Mouse (Mus musculus): ENCODE measurements around the gene Olfr311.
"Not testable (repeated sequence)": the region's sequence is repeated elsewhere in the genome, so short reads cannot be mapped to it uniquely, and the experiment has no call there.

Gene Olfr311

GRCm38 (mm10) chr11:58838951-58839350 lies at the start of gene Olfr311:
Gene Olfr311, plus strand, starts transcription at chr11:58839251.
- not testable (repeated sequence) for DNase-seq (ENCODE audit: low spot score in 2 of 2)

- DNase-seq (ENCODE audit: low spot score in 2 of 2) = peak in 1 of 2 experiments; percentile 49
These were observed 49.5 kb upstream of the Olfr311 start for GRCm38 (mm10) chr11:58789532-58789931.

- no peak for DNase-seq (ENCODE audit: low spot score in 2 of 2)
These were observed 49.0 kb upstream of the Olfr311 start for GRCm38 (mm10) chr11:58790053-58790452.

GRCm38 (mm10) chr11:58790646-58791045 lies 48.4 kb upstream of the Olfr311 start:
- DNase-seq (ENCODE audit: low spot score in 2 of 2) = no peak

- DNase-seq (ENCODE audit: low spot score in 2 of 2) = no peak
These were observed 43.2 kb upstream of the Olfr311 start for GRCm38 (mm10) chr11:58795856-58796255.

GRCm38 (mm10) chr11:58796850-58797249 lies 42.2 kb upstream of the Olfr311 start:
- no peak for DNase-seq (ENCODE audit: low spot score in 2 of 2)

- no peak for DNase-seq (ENCODE audit: low spot score in 2 of 2)
These were observed 39.3 kb upstream of the Olfr311 start for GRCm38 (mm10) chr11:58799747-58800146.

GRCm38 (mm10) chr11:58801558-58802228 lies 37.4 kb upstream of the Olfr311 start, which contains the start of gene Fam183b:
Gene Fam183b, minus strand, starts transcription at chr11:58801960.
- DNase-seq (ENCODE audit: low spot score in 2 of 2) = no peak

GRCm38 (mm10) chr11:58803871-58804270 lies 35.2 kb upstream of the Olfr311 start:
- no peak for DNase-seq (ENCODE audit: low spot score in 2 of 2)

GRCm38 (mm10) chr11:58804393-58804792 lies 34.7 kb upstream of the Olfr311 start:
- DNase-seq (ENCODE audit: low spot score in 2 of 2) = no peak

GRCm38 (mm10) chr11:58812001-58812400 lies 27.1 kb upstream of the Olfr311 start:
- DNase-seq (ENCODE audit: low spot score in 2 of 2) = no peak

- not testable (repeated sequence) for DNase-seq (ENCODE audit: low spot score in 2 of 2)
These were observed 24.4 kb upstream of the Olfr311 start, which contains the start of gene Olfr313 for GRCm38 (mm10) chr11:58814700-58815099. Gene Olfr313, plus strand, starts transcription at chr11:58815000.

- no peak for DNase-seq (ENCODE audit: low spot score in 2 of 2)
These were observed 23.4 kb upstream of the Olfr311 start for GRCm38 (mm10) chr11:58815676-58816075.

- DNase-seq (ENCODE audit: low spot score in 2 of 2) = not testable (repeated sequence)
These were observed 10.1 kb upstream of the Olfr311 start, which contains the start of gene Olfr312 for GRCm38 (mm10) chr11:58828937-58829336. Gene Olfr312, plus strand, starts transcription at chr11:58829237.

- DNase-seq (ENCODE audit: low spot score in 2 of 2) = no peak
These were observed 9.3 kb upstream of the Olfr311 start for GRCm38 (mm10) chr11:58829764-58830163.

GRCm38 (mm10) chr11:58832541-58832940 lies 6.5 kb upstream of the Olfr311 start:
- DNase-seq (ENCODE audit: low spot score in 2 of 2) = not testable (repeated sequence)

GRCm38 (mm10) chr11:58846919-58847461 lies 7.9 kb downstream of the Olfr311 start, which contains the start of gene Gm12258:
Gene Gm12258, plus strand, starts transcription at chr11:58847158.
- DNase-seq (ENCODE audit: low spot score in 2 of 2) = peak; percentile 84 to 88

- no peak for DNase-seq (ENCODE audit: low spot score in 2 of 2)
These were observed 8.6 kb downstream of the Olfr311 start for GRCm38 (mm10) chr11:58847636-58848035.

GRCm38 (mm10) chr11:58849731-58850130 lies 10.7 kb downstream of the Olfr311 start:
- DNase-seq (ENCODE audit: low spot score in 2 of 2) = no peak

GRCm38 (mm10) chr11:58860744-58861143 lies 21.7 kb downstream of the Olfr311 start:
- no peak for DNase-seq (ENCODE audit: low spot score in 2 of 2)

GRCm38 (mm10) chr11:58867039-58867953 lies 28.2 kb downstream of the Olfr311 start, which contains the start of gene 2810021J22Rik:
Gene 2810021J22Rik, plus strand, starts transcription at chr11:58867216.
- peak; percentile 80 to 89 for DNase-seq (ENCODE audit: low spot score in 2 of 2)

GRCm38 (mm10) chr11:58867954-58868330 lies 28.9 kb downstream of the Olfr311 start:
- DNase-seq (ENCODE audit: low spot score in 2 of 2) = no peak
